Mouse (Mus musculus): Measurements from ENCODE around the gene Glipr2.

Gene Glipr2

DNA sequence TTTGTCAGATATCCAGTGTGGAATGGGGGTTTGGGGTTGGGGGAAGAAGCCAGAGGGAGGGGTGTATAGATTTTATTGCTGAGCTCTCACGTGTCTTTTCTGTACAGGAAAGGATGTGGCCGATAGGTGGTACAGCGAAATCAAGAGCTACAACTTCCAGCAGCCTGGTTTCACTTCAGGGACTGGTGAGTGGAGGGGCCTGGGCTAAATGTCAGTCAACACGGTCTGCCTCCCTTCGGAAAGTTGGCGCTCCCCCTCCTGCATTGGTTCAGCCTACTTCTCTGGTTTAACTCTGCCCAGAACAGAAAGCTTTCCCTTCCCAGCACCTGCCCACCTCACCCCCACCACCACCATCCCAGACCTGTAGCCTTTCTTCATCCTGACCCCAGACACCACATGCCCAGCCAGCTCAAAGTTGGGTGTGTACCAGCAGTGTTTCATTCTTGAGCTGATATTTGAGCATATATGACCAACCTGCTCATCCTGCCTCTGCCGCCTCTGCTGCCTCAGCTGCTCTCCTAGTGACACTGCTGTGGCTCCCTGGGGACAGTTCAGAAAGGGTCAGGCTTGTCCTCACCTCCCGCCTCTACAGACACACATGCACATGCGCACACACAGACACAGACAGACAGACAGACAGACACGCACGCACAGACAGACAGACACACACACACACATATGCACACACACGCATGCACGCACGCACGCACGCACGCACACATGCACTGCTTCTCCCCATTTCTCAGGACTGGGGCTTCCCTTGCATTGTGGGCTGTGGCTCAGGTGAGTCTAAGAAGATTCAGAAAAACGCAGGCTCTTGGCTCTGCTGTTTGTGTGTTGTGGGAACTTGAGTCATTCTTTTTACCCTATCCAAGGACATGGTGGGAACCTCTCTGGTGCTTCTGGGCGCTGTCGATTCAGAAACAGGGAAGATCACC, 13.5 kb downstream of the Glipr2 start:
- no peak for DNase-seq (ENCODE audit: extremely low spot score)

DNA sequence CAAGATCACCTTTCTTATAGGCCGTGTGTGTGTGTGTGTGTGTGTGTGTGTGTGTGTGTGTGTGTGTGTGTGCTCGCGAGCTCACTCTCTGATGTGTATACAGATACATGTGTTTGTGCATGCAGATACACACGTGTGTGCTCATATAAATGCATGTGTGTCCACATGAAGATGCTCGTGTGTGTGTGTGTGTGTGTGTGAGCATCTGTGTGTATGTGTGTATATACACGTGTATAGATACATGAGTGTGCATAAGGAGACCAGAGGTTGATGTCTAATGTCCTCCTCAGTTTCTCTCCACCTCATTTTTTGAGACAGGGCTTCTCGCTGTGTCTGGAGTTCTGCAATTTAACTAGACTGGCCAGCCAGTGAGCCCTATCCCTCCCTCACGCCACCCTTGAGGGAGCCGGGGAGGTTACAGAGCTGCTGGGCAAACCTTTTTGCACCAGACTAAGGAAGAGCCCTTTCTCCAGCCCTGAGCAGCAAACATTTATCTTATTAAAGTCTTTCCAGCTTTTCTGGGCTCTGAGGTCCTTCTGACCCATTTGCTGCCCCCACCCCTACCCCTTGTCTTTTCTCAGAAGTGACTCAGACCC, 14.4 kb downstream of the Glipr2 start:
- DNase-seq (ENCODE audit: extremely low spot score) = no peak

DNA sequence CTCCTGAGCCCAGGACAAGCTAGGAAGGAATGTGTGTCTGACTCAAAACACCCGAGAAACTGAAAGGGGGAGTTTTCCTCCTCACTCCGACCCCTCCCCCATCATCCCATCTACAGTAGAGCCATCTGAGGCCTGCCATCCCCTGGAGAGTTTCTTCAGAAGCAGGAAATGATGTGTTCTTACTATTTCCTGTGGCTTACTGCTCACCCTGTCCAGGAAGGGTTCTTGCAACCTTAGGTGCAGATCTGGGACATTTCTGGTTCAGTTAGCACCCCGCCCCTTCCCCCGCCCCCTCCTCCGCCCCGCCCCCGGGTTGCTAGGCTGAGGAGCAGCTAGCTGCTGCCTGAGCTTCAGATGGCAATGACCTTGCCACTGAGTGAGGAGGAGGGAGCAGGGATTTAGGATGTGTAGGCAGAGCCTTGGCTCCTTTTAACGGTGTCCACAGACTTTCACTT, 15.0 kb downstream of the Glipr2 start:
- peak; percentile 80 for DNase-seq (ENCODE audit: extremely low spot score)

DNA sequence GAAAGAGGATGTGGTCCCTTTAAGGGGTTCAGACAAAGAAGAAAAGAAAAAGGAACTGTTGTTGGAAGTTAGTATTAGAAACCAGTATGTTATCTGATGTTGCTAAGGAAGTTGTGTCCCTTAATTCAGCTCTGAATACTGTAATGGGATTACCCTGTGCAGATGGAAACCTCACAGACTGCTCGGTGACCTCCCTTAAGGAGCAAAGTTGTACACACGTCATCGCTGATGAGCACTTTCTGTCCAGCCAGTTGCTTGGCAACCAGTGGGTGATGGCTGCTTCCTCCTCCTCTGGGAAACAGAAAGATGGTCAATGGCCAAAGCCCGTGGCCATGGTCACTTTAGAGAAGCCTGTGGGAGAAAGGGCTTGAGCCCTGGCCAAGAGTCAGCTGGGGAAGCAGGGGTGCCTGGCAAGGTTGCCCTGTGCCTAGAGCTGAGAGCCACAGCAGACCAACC, 16.4 kb downstream of the Glipr2 start:
- DNase-seq (ENCODE audit: extremely low spot score) = no peak

DNA sequence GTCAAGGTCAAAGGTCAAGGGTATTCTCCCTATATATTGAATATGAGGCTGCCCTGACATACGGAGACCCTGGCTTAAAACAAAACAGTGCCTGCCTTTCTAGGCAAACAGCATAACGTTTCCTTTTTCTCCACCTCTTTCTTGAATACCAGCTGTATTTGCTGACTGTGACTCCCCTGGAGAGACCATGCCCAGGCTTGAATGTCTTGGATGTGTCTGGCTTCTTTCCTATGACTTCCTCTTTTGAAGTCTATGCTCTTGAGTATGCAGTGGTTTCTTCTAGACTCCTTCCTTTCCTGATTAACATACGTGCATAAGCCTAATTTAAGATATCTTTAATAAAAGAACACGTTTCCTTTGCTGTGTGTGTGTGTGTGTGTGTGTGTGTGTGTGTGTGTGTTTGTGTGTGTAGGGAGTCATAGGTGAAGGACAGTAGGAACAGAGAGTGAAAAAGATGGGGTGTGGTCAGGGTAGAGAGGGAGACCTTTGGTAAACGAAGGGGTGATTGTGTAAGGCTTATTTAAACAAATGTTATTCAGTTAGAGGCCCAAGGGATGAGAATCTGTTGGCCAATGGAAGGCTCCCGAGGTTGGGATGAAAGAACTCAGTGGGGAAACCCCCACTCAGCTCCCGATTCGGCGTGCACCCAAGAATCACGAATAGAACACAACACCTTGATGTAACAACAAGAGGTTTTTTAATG, 17.9 kb downstream of the Glipr2 start:
- DNase-seq (ENCODE audit: extremely low spot score) = no peak

DNA sequence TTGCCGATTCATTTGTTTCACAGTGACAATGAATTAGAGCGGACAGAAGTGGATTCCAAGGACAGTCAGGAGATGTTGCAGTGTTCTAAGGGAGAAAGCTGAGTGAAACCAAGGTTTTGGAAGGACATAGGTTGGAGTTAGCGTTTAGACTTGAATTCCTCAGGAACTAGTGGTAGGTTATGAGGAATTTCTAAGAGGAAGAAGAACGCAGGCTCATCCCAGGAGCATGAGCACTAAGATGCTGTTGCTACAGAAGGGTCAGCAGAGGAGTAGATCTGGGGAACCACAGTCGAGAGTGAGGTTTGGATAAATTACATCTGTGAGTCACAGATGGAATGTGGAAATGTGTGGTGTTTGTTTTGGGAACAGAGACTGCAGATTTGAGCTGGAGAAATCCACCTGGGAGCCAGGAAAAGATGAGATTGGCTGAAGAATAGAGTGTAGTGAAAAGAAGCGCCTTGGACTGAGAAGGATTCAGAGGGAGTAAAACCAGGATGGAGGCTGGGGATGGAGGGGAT, 19.1 kb downstream of the Glipr2 start:
- no peak for DNase-seq (ENCODE audit: extremely low spot score)

- DNase-seq (ENCODE audit: extremely low spot score) = peak; percentile 47
Observed at GRCm38 (mm10) chr4:43978521-43979443, 21.6 kb downstream of the Glipr2 start.

DNA sequence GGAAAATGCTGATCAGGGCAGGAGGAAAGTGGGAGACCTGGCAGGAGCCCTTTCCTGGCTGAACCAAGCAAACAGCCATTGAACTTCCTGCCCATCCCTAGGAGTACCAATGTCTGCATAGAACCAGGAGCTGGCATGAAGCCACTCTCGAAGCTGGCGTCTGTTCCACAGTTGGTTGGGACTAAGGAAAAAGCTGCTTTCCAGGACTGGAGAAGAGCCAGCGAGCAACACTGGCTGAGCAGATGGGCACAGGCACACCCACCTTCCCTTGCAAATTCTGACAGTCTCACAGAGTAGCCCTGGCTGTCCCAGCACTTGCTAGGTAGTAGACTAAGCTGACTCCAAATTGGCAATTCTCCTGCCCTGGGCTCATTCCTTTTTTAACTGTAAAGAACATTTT, 22.5 kb downstream of the Glipr2 start:
- DNase-seq (ENCODE audit: extremely low spot score) = no peak

DNA sequence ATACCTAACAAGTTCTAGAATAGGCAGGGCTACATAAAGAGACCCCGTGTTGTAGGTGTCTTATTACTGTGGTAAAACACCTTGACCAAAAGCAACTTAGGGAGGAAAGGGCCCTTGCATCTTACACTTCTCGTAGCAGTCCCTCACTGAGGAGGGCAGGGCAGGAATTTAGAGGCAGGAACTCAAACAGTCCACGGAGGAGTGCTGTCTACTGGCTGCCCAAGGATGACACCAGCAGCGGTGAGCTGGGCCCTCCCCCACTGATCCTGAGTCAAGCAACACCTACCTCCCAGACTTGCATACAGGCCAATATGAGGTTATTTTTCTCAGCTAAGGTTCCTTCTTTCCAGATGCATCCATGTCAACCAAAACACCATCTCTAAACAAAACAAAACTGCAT, 23.0 kb downstream of the Glipr2 start:
- no peak for DNase-seq (ENCODE audit: extremely low spot score)

DNA sequence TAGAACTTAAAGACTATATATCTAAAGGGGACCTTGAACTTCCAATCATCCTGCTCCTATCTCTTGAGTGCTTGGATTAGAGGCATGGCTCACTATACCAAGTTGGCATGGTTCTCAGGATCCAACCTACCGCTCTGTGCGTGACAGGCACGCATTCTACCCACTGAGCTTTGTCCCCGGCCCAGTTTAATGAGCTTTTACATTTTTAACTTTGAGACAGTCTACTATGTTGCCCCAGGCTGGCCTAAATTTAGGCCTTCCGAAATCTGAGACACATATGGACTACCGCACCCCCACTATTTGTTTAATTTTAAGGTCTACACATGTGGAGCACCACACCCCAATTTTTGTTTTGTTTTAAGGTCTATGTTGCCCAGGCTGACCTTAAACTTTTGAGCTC, 23.6 kb downstream of the Glipr2 start:
- no peak for DNase-seq (ENCODE audit: extremely low spot score)

DNA sequence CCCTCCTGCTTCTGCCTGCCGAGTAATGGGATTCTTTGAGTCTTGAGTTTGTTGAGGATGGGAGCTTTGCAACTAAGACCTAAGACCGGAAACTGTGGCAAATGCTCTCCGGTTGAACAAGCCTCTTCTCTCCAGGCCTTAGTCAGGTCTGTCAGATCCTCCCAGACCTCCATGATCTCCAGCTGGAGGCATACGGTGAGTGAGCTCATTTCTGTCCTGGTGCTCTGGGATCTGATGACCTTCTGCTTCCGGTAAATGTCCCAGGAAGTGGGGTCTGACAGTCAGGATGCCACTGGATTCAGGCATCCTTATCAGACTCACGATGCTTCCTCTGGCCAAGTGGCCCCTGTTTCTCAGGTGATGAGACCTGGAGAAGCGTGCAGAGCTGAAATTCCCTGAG, 24.1 kb downstream of the Glipr2 start:
- DNase-seq (ENCODE audit: extremely low spot score) = no peak

DNA sequence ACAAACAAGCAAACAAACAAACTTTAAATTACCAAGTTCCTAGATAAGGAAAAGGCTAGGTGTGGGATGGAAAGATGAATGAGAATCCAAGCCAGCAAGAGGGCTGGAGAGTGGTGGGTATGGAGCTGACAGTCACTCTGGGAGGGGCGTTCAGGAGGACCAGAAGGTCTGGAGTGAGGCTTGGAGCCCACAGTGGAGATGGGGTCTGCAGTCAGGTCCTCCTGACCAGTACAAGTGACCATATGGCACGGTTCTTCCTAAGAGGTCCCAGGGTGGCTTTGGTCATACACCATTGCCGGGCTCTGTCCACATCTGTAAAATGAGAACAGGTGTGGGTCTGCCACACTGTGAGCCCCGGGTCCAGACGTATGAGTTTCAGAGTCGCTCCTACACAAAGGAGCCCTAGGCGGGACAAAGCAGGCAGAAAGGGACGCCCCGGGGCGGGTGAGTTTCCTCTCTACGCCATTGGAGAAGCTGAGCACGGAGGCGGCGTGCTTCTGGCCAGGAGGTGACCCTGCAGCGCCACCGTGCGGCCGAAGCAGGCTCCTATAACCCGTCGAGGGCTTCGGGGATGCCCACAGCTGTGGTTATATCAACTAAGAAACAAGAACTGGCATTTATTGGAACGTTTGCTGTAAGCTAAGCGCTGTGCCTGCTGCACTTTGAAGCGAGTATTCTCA, 25.0 kb downstream of the Glipr2 start:
- DNase-seq (ENCODE audit: extremely low spot score) = peak; percentile 93

DNA sequence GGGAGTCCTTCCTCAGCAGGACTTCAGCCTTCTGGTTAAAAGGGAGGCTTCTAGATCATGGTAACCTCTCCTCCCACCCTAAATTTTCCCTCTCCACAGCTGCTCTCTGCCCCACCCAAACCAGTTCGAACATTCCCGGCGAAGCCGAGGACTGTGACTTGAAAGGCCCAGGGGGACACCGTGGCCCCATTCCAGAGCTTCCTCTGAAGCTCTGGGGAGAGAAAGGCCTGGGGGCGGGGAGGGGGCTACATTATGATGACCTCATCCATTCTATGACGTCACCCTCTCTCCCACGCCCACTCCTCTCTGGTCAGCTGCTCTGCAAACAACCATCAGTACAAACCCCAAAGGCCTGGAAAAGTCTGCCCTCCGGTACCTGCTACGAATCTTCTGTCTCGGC, 26.0 kb downstream of the Glipr2 start, which contains the start of gene Ccin:
TSS of gene Ccin (plus strand) at position 303 of the 400 bp plus-strand sequence.
- DNase-seq (ENCODE audit: extremely low spot score) = no peak

DNA sequence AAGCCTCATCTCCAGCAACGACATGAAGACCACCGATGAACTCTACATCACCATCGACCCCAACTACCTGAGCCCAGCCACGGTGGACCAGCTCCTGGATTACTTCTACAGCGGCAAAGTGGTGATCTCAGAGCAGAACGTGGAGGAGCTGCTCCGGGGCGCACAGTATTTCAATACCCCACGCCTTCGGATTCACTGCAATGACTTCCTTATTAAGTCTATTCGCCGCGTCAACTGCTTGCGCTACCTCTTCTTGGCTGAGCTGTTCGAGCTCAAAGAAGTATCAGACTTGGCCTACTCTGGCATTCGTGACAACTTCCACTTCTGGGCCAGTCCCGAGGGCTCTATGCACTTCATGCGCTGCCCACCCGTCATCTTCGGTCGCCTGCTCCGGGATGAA, 26.6 kb downstream of the Glipr2 start:
- DNase-seq (ENCODE audit: extremely low spot score) = no peak

DNA sequence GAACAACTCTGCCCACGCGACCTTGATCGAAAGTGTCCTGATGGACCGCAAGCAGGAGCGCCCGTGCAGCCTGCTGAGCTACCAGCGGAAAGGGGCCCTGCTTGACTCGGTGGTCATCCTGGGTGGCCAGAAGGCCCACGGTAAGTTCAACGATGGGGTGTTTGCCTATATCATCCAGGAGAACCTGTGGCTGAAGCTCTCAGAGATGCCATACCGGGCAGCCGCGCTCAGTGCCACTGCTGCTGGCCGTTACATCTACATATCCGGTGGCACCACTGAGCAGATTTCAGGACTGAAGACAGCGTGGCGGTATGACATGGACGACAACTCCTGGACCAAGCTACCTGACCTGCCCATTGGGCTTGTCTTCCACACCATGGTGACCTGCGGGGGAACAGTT, 27.1 kb downstream of the Glipr2 start:
- no peak for DNase-seq (ENCODE audit: extremely low spot score)

DNA sequence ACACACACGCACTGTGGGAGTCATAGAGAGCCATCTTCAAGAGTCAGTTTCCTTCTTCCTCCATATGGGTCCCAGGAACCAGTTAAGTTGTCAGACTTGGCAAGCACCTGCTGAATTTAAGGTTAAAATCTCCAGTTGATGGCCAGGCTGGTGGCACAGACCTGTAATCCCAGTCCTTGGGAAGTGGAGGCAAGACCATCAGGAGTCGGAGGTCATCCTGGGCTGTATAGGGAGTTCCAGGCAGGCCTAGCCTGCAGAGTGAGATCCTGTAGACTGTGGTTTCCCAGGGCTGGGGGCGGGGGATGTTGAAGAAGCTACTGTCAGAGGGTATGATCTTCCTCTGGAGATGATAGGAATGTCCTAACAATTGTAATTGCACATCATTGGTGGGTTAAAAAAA, 31.8 kb downstream of the Glipr2 start:
- no peak for DNase-seq (ENCODE audit: extremely low spot score)

DNA sequence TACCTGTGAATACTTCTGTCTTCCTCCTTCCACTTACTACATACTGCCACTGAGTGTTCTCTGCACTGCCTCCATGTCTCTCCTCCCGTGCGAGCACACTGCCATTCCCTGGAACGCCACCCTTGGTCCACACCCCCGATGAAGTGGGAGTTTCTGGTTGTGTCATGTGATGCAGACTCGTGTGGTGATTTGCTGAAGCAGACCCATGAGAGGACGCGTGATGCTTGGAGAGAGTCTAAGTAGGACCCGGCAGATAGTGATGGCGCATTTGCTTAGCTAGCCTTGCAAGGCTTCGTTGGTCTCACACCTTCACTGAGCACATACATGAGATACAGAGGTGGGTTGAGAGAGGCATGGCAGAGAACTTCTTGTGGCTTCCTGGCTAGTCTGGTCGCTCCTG, 35.9 kb downstream of the Glipr2 start:
- DNase-seq (ENCODE audit: extremely low spot score) = no peak

DNA sequence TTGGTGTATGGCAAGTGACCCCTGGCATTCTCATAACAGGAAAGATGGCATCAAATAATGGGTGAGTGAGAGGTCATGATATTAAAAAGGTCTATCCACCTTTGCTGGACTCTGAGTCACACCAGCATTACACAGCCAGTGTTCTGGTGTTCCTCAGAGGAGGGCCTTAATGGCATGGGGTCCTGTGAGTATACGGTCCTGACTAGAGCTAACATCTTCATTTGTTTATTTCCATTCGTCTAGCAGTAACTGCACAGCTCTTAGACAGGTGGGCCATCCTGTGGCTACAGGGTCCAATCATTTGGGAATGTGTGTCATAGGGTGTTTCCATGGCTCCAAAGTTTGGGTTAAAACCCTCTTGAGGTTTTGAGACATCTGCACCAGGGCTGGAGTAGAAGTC, 37.1 kb downstream of the Glipr2 start:
- DNase-seq (ENCODE audit: extremely low spot score) = no peak

GRCm38 (mm10) chr4:44003622-44004021, 46.4 kb downstream of the Glipr2 start:
- DNase-seq (ENCODE audit: extremely low spot score) = no peak

GRCm38 (mm10) chr4:44004126-44004525, 46.9 kb downstream of the Glipr2 start, which contains the start of gene Clta:
Gene Clta (plus strand): TSS chr4:44004452.
- DNase-seq (ENCODE audit: extremely low spot score) = no peak
